Mouse (Mus musculus): ENCODE measurements around the gene Opcml. TPM values are rescaled to one million over a fixed set of nuclear protein-coding genes. Genes with fewer than 3 reads are reported as not detected.

Opcml gene
- polyA plus RNA-seq, 1 experiment: 0.03 TPM

DNA sequence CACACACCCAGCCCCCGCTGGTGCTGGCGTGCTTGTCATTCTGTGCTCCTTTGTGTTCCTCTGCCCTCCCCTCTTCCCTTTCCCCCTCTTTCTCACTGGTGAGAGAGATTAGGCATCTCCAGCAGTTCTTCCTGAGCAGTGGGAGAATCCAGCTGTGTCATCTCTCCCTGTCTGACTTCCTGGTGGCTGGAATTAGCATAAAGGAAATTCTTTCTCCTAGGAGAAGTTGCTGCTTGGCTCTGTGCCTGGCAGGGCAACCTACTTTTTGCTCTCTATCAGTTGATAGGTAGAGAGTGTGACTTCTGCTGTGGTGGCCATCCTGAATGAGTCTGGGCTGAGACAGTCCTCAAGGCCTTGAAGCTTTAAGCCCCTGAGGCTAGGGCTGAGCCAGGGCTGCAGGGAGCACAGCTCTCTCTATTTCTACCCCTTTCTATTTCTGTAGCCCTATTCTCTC lies 293.7 kb downstream of the Opcml start:
- H3K9me3 ChIP-seq (ENCODE audit: control insufficient read depth, low read length): no peaks in the 10 kb centered on the region
- H3K27me3 ChIP-seq (ENCODE audit: control insufficient read depth): no peaks in the 10 kb centered on the region
- no peaks in the 10 kb centered on the region for H3K4me1 ChIP-seq (ENCODE audit: control insufficient read depth)
- H3K4me3 ChIP-seq (replicated peaks): no peak overlapping the region
- no peaks in the 10 kb centered on the region for H3K36me3 ChIP-seq (ENCODE audit: control insufficient read depth)
- no peak for TF ChIP-seq GATA1 (IDR thresholded peaks at IDR 0.05; ENCODE audit: low read length)
- TF ChIP-seq TAL1 (IDR thresholded peaks at IDR 0.05; ENCODE audit: low read length): no peak

- H3K4me1 ChIP-seq (ENCODE audit: control insufficient read depth): no peaks in the 10 kb centered on the region
- H3K36me3 ChIP-seq (ENCODE audit: control insufficient read depth): no peaks in the 10 kb centered on the region
- TF ChIP-seq GATA1 (IDR thresholded peaks at IDR 0.05; ENCODE audit: low read length) (no peak), TAL1 (IDR thresholded peaks at IDR 0.05; ENCODE audit: low read length) (no peak)
- H3K27me3 ChIP-seq (ENCODE audit: control insufficient read depth): no peaks in the 10 kb centered on the region
- no peaks in the 10 kb centered on the region for H3K9me3 ChIP-seq (ENCODE audit: control insufficient read depth, low read length)
- H3K4me3 ChIP-seq (replicated peaks): no peak overlapping the region
These were observed 300.8 kb downstream of the Opcml start for GRCm38 (mm10) chr9:28091395-28091794.

GRCm38 (mm10) chr9:28094722-28095121 lies 304.1 kb downstream of the Opcml start:
- H3K4me3 ChIP-seq (replicated peaks): no peak overlapping the region
- no peaks in the 10 kb centered on the region for H3K4me1 ChIP-seq (ENCODE audit: control insufficient read depth)
- no peaks in the 10 kb centered on the region for H3K9me3 ChIP-seq (ENCODE audit: control insufficient read depth, low read length)
- TF ChIP-seq GATA1 (IDR thresholded peaks at IDR 0.05; ENCODE audit: low read length) (no peak), TAL1 (IDR thresholded peaks at IDR 0.05; ENCODE audit: low read length) (no peak)
- H3K27me3 ChIP-seq (ENCODE audit: control insufficient read depth): no peaks in the 10 kb centered on the region
- no peaks in the 10 kb centered on the region for H3K36me3 ChIP-seq (ENCODE audit: control insufficient read depth)

DNA sequence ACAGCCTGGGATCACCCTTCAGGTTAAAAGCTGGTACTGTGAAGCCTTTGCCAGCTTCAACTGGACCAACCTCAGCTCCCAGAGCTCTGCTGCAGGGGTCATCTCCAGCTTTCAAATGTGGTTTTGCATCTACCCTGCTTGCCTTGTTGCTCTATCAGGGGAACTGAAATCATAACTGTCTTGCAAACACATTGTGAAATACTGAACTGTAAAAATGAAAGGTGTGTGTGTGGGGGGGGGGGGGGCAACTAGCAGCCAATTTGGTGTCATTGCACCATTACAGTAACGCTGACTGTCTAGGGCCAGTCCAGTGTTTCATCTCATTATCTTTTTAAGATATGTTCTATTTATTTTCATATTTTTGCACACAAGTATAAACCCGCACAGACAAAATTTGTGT lies 305.6 kb downstream of the Opcml start:
- Histone ChIP-seq H3K9me3 (ENCODE audit: control insufficient read depth, low read length) (no peaks in the 10 kb centered on the region), H3K4me1 (ENCODE audit: control insufficient read depth) (no peaks in the 10 kb centered on the region), H3K4me3 (replicated peaks) (no peak overlapping the region), H3K27me3 (ENCODE audit: control insufficient read depth) (no peaks in the 10 kb centered on the region), H3K36me3 (ENCODE audit: control insufficient read depth) (no peaks in the 10 kb centered on the region)
- TF ChIP-seq TAL1 (IDR thresholded peaks at IDR 0.05; ENCODE audit: low read length) (no peak), GATA1 (IDR thresholded peaks at IDR 0.05; ENCODE audit: low read length) (no peak)

- no peak overlapping the region for H3K4me3 ChIP-seq (replicated peaks)
- H3K36me3 ChIP-seq (ENCODE audit: control insufficient read depth): no peaks in the 10 kb centered on the region
- TF ChIP-seq TAL1 (IDR thresholded peaks at IDR 0.05; ENCODE audit: low read length) (no peak), GATA1 (IDR thresholded peaks at IDR 0.05; ENCODE audit: low read length) (no peak)
- H3K27me3 ChIP-seq (ENCODE audit: control insufficient read depth): no peaks in the 10 kb centered on the region
- no peaks in the 10 kb centered on the region for H3K4me1 ChIP-seq (ENCODE audit: control insufficient read depth)
- H3K9me3 ChIP-seq (ENCODE audit: control insufficient read depth, low read length): no peaks in the 10 kb centered on the region
These were observed 311.4 kb downstream of the Opcml start for GRCm38 (mm10) chr9:28101981-28102380.

GRCm38 (mm10) chr9:28121858-28122257 lies 331.3 kb downstream of the Opcml start:
- no peaks in the 10 kb centered on the region for H3K4me1 ChIP-seq (ENCODE audit: control insufficient read depth)
- H3K27me3 ChIP-seq (ENCODE audit: control insufficient read depth): no peaks in the 10 kb centered on the region
- H3K9me3 ChIP-seq (ENCODE audit: control insufficient read depth, low read length): no peaks in the 10 kb centered on the region
- TF ChIP-seq TAL1 (IDR thresholded peaks at IDR 0.05; ENCODE audit: low read length) (no peak), GATA1 (IDR thresholded peaks at IDR 0.05; ENCODE audit: low read length) (no peak)
- H3K36me3 ChIP-seq (ENCODE audit: control insufficient read depth): no peaks in the 10 kb centered on the region
- H3K4me3 ChIP-seq (replicated peaks): no peak overlapping the region

DNA sequence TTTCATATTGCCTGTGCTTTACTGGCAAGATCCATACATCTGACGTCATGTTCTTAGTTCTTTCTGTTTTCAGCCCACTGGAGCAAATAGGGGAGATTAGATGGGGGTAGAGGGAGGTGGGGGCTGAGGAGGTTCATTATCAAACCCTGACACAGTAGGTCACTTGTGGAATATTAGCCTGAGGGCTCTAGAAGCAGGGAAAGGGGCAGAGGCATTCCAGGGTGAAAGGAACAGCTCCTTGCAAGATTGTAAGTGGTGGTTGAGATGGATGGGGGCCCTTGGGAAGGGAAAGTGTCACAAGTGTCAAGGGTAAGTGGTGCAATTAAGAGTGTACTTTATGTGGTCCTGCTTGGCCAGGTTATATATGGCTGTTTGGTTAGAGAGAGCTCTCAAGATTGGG lies 338.2 kb downstream of the Opcml start:
- TF ChIP-seq GATA1 (IDR thresholded peaks at IDR 0.05; ENCODE audit: low read length) (no peak), TAL1 (IDR thresholded peaks at IDR 0.05; ENCODE audit: low read length) (no peak)
- no peak overlapping the region for H3K4me3 ChIP-seq (replicated peaks)
- H3K36me3 ChIP-seq (ENCODE audit: control insufficient read depth): no peaks in the 10 kb centered on the region
- H3K27me3 ChIP-seq (ENCODE audit: control insufficient read depth): no peaks in the 10 kb centered on the region
- no peaks in the 10 kb centered on the region for H3K4me1 ChIP-seq (ENCODE audit: control insufficient read depth)
- H3K9me3 ChIP-seq (ENCODE audit: control insufficient read depth, low read length): no peaks in the 10 kb centered on the region

- TF ChIP-seq GATA1 (IDR thresholded peaks at IDR 0.05; ENCODE audit: low read length): no peak
- TF ChIP-seq TAL1 (IDR thresholded peaks at IDR 0.05; ENCODE audit: low read length): no peak
- Histone ChIP-seq H3K4me3 (replicated peaks) (no peak overlapping the region), H3K4me1 (ENCODE audit: control insufficient read depth) (no peaks in the 10 kb centered on the region), H3K9me3 (ENCODE audit: control insufficient read depth, low read length) (no peaks in the 10 kb centered on the region), H3K36me3 (ENCODE audit: control insufficient read depth) (no peaks in the 10 kb centered on the region), H3K27me3 (ENCODE audit: control insufficient read depth) (no peaks in the 10 kb centered on the region)
These were observed 340.9 kb downstream of the Opcml start for GRCm38 (mm10) chr9:28131521-28131920.

DNA sequence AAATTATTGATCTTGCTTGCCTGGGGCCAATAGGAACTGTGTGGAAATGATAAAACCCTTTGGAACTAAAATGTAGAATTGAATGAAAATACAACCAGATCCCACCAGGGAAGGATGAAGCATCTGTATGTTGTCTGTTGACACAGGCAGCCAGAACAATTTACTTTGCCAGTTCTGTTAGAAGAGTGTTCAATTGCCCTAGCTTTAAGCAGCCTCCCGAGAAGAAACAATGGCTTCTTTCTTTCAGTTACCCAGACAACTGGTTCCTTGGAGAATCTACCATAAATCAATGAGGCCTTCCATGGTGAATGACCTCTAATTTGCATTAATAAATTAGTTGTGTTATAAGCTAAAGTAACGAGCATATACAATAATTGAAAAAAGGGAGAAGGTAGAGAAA lies 346.0 kb downstream of the Opcml start:
- Histone ChIP-seq H3K4me3 (replicated peaks) (no peak overlapping the region), H3K4me1 (ENCODE audit: control insufficient read depth) (no peaks in the 10 kb centered on the region), H3K9me3 (ENCODE audit: control insufficient read depth, low read length) (no peaks in the 10 kb centered on the region), H3K36me3 (ENCODE audit: control insufficient read depth) (no peaks in the 10 kb centered on the region), H3K27me3 (ENCODE audit: control insufficient read depth) (no peaks in the 10 kb centered on the region)
- TF ChIP-seq TAL1 (IDR thresholded peaks at IDR 0.05; ENCODE audit: low read length): no peak

DNA sequence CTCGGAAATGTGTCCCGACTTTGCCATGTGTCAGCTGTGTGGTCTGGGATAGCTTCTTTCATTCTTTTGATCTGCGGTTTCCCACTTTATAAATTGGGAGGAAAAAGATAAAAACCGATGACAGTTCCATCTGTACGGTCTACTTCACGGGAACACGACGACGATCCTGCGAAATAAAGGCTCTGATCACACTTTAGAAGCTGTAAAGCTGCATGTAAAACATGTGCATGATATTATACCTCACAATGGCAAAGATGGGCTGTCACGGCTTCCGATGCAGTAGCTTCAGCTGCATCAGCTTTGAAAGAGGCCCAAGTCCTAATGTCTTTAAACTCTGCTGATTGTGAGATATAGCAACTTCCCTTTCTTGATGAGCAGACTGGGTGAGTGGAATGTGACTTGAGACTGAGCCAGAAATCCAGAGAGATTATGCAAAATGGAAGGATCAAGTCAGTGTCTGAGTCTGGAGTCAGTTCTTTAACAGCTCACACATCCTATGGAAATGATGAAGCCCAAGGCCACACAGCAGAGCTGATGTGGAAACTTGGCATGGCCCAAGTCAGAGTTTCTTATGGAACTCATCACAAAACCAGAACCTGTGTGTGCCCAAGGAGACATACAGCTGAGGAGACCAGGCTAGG lies 349.5 kb downstream of the Opcml start:
- Histone ChIP-seq H3K9me3 (ENCODE audit: control insufficient read depth, low read length) (no peaks in the 10 kb centered on the region), H3K4me3 (replicated peaks) (no peak overlapping the region), H3K4me1 (ENCODE audit: control insufficient read depth) (no peaks in the 10 kb centered on the region), H3K36me3 (ENCODE audit: control insufficient read depth) (no peaks in the 10 kb centered on the region), H3K27me3 (ENCODE audit: control insufficient read depth) (no peaks in the 10 kb centered on the region)
- TF ChIP-seq GATA1 (IDR thresholded peaks at IDR 0.05; ENCODE audit: low read length) (no peak), TAL1 (IDR thresholded peaks at IDR 0.05; ENCODE audit: low read length) (no peak)

Data from erythroblast, embryonic 14.5 days (primary cell).